ENCODE assay signal across 7 mouse cellular contexts in genomic region chr11:102946265-102946991, GRCm38 (mm10). TPM values are rescaled to one million over a fixed set of nuclear protein-coding genes. Genes with fewer than 3 reads are reported as not detected.
DNase-seq lines count a peak whose midpoint lies in the region; ATAC-seq and TF ChIP-seq lines count a peak whose summit lies in the region.

TSS of gene C1ql1 (minus strand) at chr11:102946688.

- no peak for TF ChIP-seq POLR2A in bone marrow, adult 2 months (IDR thresholded peaks at IDR 0.05; ENCODE audit: borderline replicate concordance, control insufficient read depth, low read depth, low read length)

- no peaks in the 10 kb centered on the region for H3K4me1 ChIP-seq in bone marrow, adult 2 months (ENCODE audit: control insufficient read depth, insufficient read depth, low read length)
- peaks cover 42% of the 10 kb centered on the region for H3K4me1 ChIP-seq in embryonic facial prominence, embryonic 13.5 days
- H3K4me1 ChIP-seq in limb, embryonic 13.5 days = peaks cover 35% of the 10 kb centered on the region
- H3K4me1 ChIP-seq in midbrain, embryonic 14.5 days (ENCODE audit: control insufficient read depth, insufficient read depth, low read length) = peaks cover 26% of the 10 kb centered on the region

- no peaks in the 10 kb centered on the region for H3K9me3 ChIP-seq in embryonic facial prominence, embryonic 13.5 days
- H3K9me3 ChIP-seq in limb, embryonic 13.5 days = no peaks in the 10 kb centered on the region
- H3K9me3 ChIP-seq in midbrain, embryonic 14.5 days (ENCODE audit: control insufficient read depth, low read length) = no peaks in the 10 kb centered on the region

- ATAC-seq in embryonic facial prominence, embryonic 13.5 days (ENCODE audit: insufficient number of reproducible peaks, insufficient read depth, low FRiP score, low TSS enrichment, low read depth) = peak; percentile 79; the same call in 1 of the 2 replicates
- peak; percentile 86 for ATAC-seq in limb, embryonic 13.5 days (ENCODE audit: low FRiP score, low read depth)
- ATAC-seq in midbrain, embryonic 14.5 days (ENCODE audit: low FRiP score, low TSS enrichment) = peak; percentile 79

- 2% methylated on average over 87 of the region's 87 CpGs for WGBS in bone marrow, adult 2 months
- 1% methylated on average over 64 of the region's 87 CpGs for WGBS in embryonic facial prominence, embryonic 13.5 days
- WGBS in limb, embryonic 13.5 days = under 1% methylated on average over 80 of the region's 87 CpGs
- WGBS in midbrain, embryonic 14.5 days = under 1% methylated on average over 82 of the region's 87 CpGs

- H3K4me2 ChIP-seq in embryonic facial prominence, embryonic 13.5 days = peak within 1 kb of the TSS; percentile 70
- peak within 1 kb of the TSS; percentile 75 for H3K4me2 ChIP-seq in limb, embryonic 13.5 days (replicated peaks)
- peak within 1 kb of the TSS; percentile 64 for H3K4me2 ChIP-seq in midbrain, embryonic 14.5 days (ENCODE audit: low read length)

- H3K27me3 ChIP-seq in embryonic facial prominence, embryonic 13.5 days = peaks cover 99% of the 10 kb centered on the region
- H3K27me3 ChIP-seq in limb, embryonic 13.5 days = peaks cover 100% of the 10 kb centered on the region
- H3K27me3 ChIP-seq in midbrain, embryonic 14.5 days (ENCODE audit: control insufficient read depth, insufficient read depth, low read length) = peaks cover 54% of the 10 kb centered on the region

- H3K9ac ChIP-seq in embryonic facial prominence, embryonic 13.5 days = peak within 1 kb of the TSS; percentile 51
- H3K9ac ChIP-seq in limb, embryonic 13.5 days = peak within 1 kb of the TSS; percentile 43
- H3K9ac ChIP-seq in midbrain, embryonic 14.5 days (replicated peaks; ENCODE audit: low read length) = peak within 1 kb of the TSS; percentile 50

- DNase-seq in heart, adult 9 months (ENCODE audit: low spot score in 2 of 2) = peak; percentile 73 to 78
- DNase-seq in kidney, adult 8-10 months = peak; percentile 78 to 84
- peak; percentile 90 for DNase-seq in midbrain, embryonic 14.5 days
- peak; percentile 56 for DNase-seq in spleen, adult 12 weeks (ENCODE audit: low spot score)

- no peak within 1 kb of the TSS for H3K4me3 ChIP-seq in bone marrow, adult 2 months (replicated peaks; ENCODE audit: control insufficient read depth, low read depth, low read length)
- peak within 1 kb of the TSS; percentile 44 for H3K4me3 ChIP-seq in embryonic facial prominence, embryonic 13.5 days
- peak within 1 kb of the TSS; percentile 45 for H3K4me3 ChIP-seq in limb, embryonic 13.5 days
- peak within 1 kb of the TSS; percentile 38 for H3K4me3 ChIP-seq in midbrain, embryonic 14.5 days (replicated peaks; ENCODE audit: low read depth, low read length)

- peak within 1 kb of the TSS; percentile 11; the same call in 1 of the 2 replicates for H3K27ac ChIP-seq in bone marrow, adult 2 months (ENCODE audit: control insufficient read depth, insufficient read depth, low read depth, low read length, poor library complexity)
- no peak within 1 kb of the TSS for H3K27ac ChIP-seq in embryonic facial prominence, embryonic 13.5 days
- no peak within 1 kb of the TSS for H3K27ac ChIP-seq in limb, embryonic 13.5 days
- no peak within 1 kb of the TSS for H3K27ac ChIP-seq in midbrain, embryonic 14.5 days (replicated peaks; ENCODE audit: low read depth, low read length)

- no peak for TF ChIP-seq CTCF in bone marrow, adult 2 months (IDR thresholded peaks at IDR 0.05; ENCODE audit: control insufficient read depth, insufficient read depth, low read length)

- no peaks in the 10 kb centered on the region for H3K36me3 ChIP-seq in embryonic facial prominence, embryonic 13.5 days
- H3K36me3 ChIP-seq in limb, embryonic 13.5 days = no peaks in the 10 kb centered on the region
- H3K36me3 ChIP-seq in midbrain, embryonic 14.5 days (ENCODE audit: control insufficient read depth, insufficient read depth, low read length) = no peaks in the 10 kb centered on the region

RNA-seq across cellular contexts. Expression of gene C1ql1, which starts in this region (rescaled TPM):
- polyA plus RNA-seq in bone marrow, adult 2 months (2011; ENCODE audit: insufficient read depth, insufficient read length, low replicate concordance, missing spikeins) = not detected in 2 replicates
- 3.4 TPM in 2 replicates for polyA plus RNA-seq in embryonic facial prominence, embryonic 13.5 days (2015; fragmentation: Nextera tagmentation; extraction: Ambion mirVana)
- polyA plus RNA-seq in limb, embryonic 13.5 days (2015; fragmentation: Nextera tagmentation; extraction: Ambion mirVana) = 1.4 and 1.7 TPM in 2 replicates
- 14.3 and 18.8 TPM in 2 replicates for polyA plus RNA-seq in midbrain, embryonic 14.5 days (2014; fragmentation: Nextera tagmentation; extraction: Ambion mirVana)
